Mouse (Mus musculus): ENCODE data around the gene Gadd45g. TPM values are rescaled to one million over a fixed set of nuclear protein-coding genes. Genes with fewer than 3 reads are reported as not detected.

The Gadd45g gene
- total RNA-seq, 2 experiments from 2014 or later: 11.0 to 24.6 TPM

DNA sequence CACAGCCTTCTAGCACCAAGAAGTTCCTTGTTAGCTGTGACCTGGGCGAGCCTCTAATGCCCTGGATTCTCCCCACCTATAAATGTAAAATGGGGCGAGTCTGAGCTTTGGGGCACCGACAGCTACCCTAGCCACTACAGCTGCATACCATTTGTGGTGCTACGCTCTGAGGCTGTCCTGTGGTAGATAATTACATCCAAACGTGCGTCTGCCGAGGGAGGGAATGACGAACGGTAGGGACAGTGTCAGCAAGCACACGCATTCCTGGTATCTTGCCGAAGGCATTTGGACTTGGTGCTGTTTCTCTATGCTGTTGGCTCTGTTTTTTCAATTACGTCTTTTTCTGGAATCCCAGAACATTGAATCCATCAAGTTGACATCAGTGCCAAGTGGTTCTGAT is 29.7 kb downstream of the Gadd45g start:
- intact Hi-C loops (cut with DNase I): no loop called here
- DNase-seq (ENCODE audit: low spot score in 2 of 2): no peak

DNA sequence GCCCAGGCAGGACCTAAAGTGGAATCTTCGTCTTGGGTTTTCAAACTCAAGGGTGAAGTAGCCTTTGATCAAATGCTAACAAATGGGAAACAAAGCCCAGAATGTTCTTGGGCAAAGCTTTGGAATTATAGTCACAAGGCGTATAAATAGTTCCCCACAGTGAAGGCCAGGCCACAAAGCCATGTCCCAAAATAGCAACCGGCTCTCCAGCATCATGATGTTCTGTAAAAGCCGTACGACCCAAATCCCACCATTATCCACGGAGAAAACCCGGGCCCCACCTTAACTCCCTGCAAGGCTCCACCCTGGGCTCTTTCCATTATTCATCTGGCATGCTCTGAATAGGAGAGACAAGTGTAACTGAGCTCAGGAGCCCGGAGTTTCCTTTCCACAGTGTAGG is 32.3 kb downstream of the Gadd45g start:
- intact Hi-C loops (cut with DNase I): no loop called here
- DNase-seq (ENCODE audit: low spot score in 2 of 2): no peak

DNA sequence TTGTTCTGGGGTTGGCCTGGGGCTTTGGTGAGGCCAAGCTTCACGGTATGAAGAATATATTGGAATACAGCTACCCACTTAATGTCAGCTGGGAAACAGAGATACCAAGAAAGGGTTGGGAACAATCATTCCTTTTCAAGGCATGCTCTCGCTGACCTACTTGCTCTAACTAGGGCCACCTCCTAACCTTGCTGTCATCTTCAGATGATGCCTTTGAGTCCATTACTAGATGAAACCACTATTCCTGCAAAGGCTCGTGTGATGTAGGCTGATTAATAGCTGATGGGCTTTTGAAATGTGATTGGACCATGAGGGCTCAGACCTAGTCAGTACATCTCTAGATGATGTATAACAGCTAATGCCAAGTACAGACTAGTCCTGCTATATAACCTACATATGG is 33.1 kb downstream of the Gadd45g start:
- intact Hi-C loops (cut with DNase I): no loop called here
- DNase-seq (ENCODE audit: low spot score in 2 of 2): no peak

DNA sequence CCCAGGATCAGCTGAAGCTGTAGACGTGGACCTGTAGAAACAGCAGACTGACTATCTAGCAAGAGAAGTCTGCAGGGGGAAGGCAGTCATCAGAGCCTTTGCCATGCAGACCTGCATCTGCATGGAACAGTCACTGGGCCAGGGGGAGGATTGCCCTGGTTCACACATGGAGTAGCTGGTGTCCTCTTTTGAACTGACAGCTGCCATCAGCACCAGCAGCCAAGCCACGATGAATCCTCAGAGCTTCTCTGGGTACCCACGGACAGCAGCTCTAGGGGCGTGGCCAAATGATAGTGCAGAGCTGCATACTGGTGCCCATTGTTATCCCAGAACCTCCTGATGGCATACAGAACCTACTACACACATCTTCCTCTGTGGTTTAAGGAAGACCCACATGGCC is 33.5 kb downstream of the Gadd45g start:
- intact Hi-C loops (cut with DNase I): no loop called here
- no peak for DNase-seq (ENCODE audit: low spot score in 2 of 2)

DNA sequence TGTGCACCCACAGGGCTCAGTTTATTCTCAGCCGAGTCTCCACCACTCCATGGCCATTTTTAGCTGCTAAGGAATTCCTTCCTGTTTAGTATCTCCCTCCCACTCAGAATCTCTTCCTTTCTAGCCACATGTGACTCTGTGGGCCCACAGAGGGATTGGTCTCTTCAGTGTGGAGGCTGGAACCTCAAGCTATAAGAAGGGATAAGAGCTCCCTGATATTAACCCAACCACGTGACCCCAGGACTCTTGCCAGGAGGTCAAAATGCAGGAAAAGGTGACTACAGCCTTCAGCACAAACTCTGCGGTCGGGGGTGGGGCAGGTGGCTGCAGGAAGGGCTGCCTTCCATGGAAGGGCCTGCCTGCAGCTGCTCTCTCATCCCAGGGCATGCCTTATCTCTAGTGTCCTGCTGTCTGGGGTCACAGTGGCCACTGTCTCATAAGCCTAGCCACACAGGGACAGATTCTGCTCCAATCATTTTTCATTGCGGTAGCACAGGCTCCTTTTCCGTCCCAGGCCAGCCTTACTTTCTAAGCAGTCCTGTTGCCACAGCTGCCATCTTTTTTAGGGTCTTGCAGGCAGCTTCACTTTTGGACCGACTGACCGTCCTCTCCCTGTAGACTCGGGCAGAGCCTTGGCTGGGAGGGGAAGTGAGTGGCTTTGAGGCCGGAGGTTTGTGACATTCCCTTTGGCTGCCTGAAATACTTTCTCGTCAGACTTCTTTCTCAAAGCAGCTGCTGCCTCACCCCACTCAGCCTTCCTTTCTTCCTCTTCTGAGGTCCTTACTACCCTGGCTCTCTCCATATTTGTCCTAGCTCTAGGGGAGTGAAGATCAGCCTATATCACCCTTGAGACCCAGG is 35.0 kb downstream of the Gadd45g start:
- intact Hi-C loops (cut with DNase I): no loop called here
- DNase-seq (ENCODE audit: low spot score in 2 of 2): no peak

DNA sequence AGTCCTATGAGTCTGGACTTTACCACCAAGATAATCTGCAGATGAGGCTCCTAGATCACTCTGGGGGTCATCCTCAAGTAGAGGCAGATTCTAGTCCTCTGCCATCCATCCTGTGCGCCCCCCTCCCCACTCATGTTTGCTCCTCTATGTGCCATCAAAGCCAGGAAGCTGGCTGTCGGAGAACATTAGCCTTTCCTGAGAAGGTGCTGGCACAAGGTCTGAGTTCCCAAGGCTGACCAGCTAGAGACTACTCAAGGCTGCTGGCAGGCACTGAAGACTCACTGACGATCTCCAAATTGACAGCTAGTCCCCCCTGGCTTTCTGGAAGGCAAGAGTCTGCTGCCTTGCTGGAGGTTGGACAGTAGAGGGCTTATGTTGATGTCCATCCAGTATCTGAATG is 35.7 kb downstream of the Gadd45g start:
- DNase-seq (ENCODE audit: low spot score in 2 of 2): no peak
- intact Hi-C loops (cut with DNase I): no loop called here

DNA sequence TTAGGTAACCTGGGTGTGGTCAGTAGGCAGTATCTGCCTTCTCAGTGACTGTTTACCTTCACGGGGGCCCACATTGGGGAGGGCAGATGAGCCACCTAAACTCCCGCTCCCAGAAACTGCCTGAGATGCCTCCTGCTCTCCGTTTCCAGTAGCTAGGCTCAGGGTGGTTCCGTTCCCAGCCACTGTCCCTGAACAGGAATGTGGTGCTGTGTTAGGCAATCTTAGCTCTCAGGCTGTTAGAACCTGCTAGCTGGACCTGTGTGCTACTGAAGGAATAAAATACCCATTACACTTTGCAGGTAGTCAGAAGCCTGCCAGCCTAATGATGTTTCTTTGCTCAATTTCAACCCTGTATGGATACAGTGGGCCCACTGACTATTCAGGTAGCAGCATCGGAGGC is 37.8 kb downstream of the Gadd45g start:
- DNase-seq (ENCODE audit: low spot score in 2 of 2): no peak
- intact Hi-C loops (cut with DNase I): no loop called here

DNA sequence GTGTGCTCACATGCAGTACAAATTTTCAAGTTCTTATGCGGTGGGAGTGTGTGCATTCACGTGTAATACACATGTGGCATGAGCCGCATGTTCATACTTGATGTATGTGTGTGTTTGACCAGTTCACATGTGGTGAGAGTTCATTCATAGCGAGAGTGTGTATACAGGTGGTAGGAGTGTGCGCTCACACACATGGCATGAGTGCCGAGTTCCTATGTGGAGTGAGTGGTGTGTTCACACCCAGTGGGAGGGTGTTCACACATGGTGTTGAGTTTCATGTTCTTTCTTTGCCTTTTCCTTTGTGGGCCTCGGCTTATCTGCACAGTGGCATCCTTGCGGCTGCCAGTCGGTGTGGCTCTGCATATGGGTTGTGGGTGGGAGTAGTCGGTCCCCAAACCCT is 39.1 kb downstream of the Gadd45g start:
- intact Hi-C loops (cut with DNase I): no loop called here
- no peak for DNase-seq (ENCODE audit: low spot score in 2 of 2)

DNA sequence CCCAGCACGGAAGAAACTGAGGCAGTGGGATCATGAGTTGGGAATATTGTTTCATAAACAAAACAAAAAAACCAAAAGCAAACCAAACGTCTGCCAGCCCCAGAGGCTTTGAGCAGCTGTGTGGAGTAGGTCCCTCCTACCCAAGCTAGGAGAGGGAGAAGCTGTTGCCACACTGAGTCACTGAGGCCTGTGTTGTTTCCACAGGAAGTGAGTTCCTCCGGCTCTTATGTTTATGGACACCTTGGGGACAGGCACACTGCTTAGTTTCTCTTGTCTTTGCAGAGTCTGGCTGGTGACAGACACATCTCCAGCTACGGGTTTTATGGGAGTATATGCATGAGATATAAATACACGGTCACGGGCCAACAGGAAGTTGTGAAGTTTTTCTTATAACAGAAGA is 39.6 kb downstream of the Gadd45g start:
- intact Hi-C loops (cut with DNase I): no loop called here
- no peak for DNase-seq (ENCODE audit: low spot score in 2 of 2)

DNA sequence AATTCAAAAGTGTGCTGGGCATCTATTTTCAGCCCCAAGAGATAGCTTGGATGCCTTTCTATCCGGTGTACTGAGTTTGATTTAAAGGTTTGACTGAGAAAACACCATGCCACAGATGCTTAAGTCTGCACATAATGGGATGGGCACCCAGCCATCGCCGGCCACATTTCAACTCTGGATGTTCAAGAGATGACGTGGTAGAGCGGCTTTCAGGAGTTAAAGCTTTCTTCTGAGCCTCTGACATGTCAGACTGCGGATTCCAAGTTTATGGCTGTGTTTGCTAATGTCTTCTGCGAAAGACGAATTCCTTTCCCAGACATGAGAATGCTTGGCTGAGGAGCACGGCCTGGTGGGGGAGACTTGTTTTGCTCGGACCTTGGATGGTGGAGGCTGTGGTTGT is 40.2 kb downstream of the Gadd45g start:
- DNase-seq (ENCODE audit: low spot score in 2 of 2): no peak
- intact Hi-C loops (cut with DNase I): no loop called here

DNA sequence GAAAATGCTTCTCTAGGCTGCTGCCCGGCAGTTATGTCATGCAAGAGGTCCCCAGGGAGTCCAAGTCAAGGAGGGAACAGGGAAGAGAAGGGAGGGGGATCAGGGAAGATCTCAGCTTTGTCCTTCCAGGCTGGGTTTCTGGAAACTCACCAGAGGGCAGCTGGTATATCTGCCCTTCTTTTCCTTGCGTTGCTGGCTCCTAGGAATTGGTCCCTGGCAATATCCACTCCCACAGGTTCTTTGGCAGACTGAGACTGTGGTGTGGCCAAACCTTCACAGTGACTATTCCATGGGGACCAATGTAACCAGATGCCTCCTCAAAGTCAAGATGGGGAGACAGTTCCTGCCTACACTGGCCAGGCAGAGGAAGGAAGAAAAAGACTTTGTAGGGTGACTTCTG is 41.9 kb downstream of the Gadd45g start:
- DNase-seq (ENCODE audit: low spot score in 2 of 2): no peak
- intact Hi-C loops (cut with DNase I): no loop called here

DNA sequence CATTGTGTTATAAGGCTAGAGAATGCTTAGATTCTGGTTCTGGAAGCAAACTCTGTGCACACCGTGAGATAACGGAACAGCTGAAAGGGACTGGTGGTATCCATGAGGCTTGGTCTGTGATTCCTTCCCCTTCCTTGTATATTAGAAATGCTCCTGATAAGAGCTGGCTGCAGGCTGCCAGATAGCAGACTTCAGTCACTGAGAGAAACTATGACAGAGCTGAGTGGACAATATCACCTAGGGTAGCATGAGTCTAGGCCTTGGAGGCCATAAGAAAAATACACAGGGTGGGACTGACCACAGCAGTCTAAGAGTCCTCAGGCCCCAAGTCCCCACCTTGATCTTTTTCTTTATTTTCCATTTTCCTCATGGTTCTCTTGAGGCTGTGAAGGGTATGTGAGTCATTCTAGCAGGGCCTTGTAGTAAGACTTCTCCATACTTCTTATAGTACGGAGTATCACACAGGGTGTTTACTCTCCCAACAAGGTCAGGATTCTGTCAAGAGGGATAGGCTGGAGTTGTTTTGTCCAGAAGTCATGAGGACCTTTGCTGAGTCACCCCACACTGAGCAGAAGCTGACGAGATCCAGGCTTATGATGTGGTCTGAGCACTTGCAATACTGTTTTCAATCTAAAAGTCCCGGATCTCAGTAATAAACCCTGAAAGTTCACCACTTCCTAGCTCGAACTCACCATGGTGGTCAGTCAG is 45.5 kb downstream of the Gadd45g start:
- DNase-seq (ENCODE audit: low spot score in 2 of 2): no peak
- intact Hi-C loops (cut with DNase I): no loop called here

DNA sequence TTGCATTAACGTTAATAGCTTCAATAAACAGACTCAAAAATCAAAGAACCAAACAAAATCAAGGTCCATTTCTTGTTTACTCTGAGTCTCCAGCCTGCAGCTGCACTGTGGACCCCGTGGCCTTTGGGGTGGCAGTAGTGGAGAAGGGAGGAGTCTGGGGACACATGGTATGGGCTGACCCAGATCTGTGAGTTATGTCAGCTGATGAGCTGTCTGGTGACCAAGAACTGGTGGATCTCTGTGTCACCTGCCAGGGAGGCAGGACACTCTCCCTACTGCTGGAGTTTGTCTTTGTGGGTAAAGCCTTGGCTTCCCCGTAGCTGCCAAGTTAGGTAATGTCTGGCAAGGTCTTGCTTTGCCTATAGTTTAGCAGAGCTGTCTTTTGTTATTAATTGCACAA is 51.1 kb downstream of the Gadd45g start:
- intact Hi-C loops (cut with DNase I): no loop called here
- DNase-seq (ENCODE audit: low spot score in 2 of 2): no peak

Other genes with a start within 250 kb of the Gadd45g start
- 1 to 10 TPM; 2.0 to 2.9 TPM for gene Cks2, start 201.4 kb upstream of the Gadd45g start, total RNA-seq (2021)
- 10 to 100 TPM; 15.1 to 22.2 TPM for gene Secisbp2, start 195.0 kb upstream of the Gadd45g start, total RNA-seq (2021)
- gene Sema4d, start 52.9 kb upstream of the Gadd45g start, total RNA-seq (2021): 10 to 100 TPM; 91.0 to 94.2 TPM

All from left cerebral cortex, postnatal 36 days (tissue).